Mouse (Mus musculus): ENCODE measurements around the gene Hmgb1.
A peak's percentile ranks its signal among the peaks of the same experiment; 100 is the strongest.

Hmgb1 gene

DNA sequence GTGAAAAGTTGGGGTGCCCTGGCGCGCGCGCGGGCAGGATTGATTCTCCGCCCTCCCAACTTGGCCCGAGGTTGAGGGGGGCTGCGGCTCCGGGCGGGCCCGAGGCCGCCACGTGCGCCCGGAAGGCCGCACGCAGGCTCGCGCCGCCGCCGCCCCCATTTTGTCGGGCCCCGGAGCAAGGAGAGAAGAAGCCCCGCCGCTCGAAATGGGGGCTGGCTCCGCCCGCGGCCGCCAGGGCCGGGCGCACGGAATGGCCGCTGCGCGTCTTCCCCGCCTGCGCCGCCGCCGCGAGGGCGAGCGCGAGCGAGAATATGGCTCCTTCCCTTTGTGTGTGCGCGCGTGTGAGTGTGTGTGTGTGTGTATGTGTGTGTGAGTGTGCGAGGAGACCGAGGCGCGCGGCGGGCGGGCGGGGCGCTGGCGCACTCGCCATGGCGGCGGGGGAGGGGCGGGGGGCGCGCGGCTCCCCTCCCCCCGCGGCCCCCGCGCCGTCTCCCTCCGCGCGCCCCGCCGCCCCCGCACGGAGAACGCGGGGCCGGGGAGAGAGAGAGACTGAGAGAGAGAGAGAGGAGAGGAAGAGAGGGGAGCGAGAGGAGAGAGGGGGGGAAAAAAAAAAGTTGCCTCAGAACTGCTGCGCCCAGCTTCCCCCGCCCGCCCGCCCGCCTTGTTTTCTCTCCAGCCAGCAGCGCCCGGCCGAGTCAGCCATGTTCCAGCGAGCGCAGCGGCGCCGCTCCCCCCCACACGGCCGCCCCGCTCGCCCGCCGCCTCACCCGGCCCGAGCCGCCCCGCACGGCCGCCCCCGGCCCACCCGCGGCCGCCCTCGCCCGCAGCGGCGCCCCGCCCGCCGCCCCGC, 132.5 kb downstream of the Hmgb1 start:
- DNase-seq, result peak; percentile 70 to 85

DNA sequence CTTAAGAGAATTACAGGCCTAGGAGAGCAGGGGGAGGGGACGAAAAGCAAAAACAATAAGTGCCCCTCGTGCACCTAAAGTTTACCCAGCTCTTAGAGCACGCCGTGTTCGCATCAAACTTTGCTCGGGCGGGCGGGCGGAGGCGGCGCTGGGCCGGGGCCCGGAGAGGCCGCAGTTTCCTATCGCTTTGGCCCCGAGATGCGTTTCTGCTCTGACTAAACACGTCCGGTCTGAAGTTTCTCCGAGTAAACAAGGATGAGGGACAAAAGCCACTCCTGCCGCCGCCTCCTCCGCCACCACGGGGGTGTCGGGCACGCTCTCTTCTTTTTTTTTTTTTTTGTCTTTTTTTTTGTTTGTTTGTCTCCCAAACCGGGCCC, 133.1 kb downstream of the Hmgb1 start:
- DNase-seq, result no peak

- no peak for DNase-seq
Measured at GRCm38 (mm10) chr5:149050588-149051160, 133.6 kb downstream of the Hmgb1 start.

DNA sequence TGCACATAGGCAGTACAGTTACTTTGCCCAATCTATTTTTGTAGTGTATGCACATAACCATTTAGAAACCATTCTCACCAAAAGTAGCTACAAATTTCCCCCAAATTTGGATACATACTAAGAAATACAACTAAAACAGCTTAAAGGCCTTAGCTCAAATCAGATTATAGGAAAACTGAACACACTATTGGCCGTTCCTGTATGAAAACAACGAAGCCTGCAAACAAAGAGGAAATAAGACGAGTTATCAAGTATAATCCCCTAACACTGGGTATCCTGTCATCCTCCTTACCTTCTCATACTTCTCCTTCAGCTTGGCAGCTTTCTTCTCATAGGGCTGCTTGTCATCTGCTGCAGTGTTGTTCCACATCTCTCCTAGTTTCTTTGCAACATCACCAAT, 134.9 kb downstream of the Hmgb1 start:
- no peak for DNase-seq

- DNase-seq, result no peak
Measured at GRCm38 (mm10) chr5:149048961-149049360, 135.3 kb downstream of the Hmgb1 start.

GRCm38 (mm10) chr5:149046650-149047049, 137.6 kb downstream of the Hmgb1 start:
- DNase-seq, result no peak

DNA sequence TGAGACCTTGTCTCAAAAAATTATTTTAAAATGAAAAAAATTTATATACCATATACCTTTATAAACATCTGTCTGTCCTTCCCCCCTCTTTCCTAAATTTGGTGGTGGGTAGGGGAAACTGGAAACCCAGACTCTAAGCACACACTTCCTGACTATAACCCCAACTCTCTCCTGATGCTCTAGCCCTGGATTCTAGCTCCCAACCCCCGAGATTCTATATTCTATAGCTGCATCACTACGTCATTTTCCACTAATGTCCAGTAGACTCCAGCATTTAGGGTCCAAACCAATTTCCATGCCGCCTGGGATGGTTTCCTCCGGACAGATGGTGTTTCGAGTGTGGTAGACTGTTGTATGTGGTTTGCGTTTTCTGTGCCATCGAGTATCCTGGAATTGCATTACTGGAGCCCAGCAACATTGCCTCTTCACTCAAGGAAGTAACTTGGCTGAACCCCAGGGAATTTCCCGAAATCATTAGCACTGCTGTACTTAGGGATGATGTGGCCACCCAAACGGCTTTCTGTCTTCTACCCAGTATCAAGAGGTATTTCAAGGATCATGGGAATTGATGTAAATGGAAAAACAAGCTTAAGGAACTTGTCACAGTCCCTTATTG, 138.7 kb downstream of the Hmgb1 start:
- DNase-seq, result no peak

- no peak for DNase-seq
Measured at GRCm38 (mm10) chr5:149045054-149045453, 139.2 kb downstream of the Hmgb1 start.

- DNase-seq, result no peak
Measured at GRCm38 (mm10) chr5:149044067-149044466, 140.2 kb downstream of the Hmgb1 start.

DNA sequence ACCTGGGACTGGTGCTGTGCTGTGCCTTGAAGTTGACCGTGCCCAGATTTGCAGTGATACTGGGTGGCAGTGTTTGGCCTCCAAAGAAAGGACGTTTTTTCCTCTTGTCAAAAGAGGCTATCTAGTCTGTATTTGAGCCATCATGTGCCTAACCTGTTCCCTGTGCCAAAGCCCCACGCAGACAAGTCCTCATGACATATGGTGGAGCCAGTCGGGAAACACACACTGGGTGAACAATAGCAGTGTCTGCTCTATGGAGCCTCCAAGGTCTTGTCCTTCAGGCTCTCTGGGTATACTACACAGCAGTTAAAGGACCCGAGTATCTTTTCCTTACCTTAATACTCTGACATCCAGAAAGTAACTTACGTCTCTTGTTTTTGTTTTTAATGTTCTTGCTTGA, 141.0 kb downstream of the Hmgb1 start:
- DNase-seq, result peak; percentile 25 to 56

GRCm38 (mm10) chr5:149039825-149040224, 144.5 kb downstream of the Hmgb1 start:
- no peak for DNase-seq

DNA sequence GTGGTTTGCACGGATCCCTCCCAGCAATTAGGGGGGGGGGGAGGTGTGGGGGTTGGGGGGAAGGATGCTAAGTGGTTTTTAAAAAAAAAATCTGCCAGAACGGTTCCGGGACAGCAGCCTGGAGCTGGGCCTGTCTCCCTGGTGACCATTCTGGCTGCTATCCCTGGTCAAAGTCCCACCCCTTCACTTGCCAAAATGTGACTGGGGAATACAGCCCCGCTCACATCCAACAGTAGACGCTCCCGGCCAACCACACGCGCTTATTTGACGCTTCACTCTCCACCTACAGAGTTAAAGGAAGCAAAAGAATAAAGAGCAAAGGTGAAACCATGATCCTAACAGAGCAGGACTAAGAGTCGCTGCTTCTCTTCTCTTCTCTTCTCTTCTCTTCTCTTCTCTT, 146.6 kb downstream of the Hmgb1 start:
- peak in 1 of 2 experiments; percentile 19 for DNase-seq

- no peak for DNase-seq
Measured at GRCm38 (mm10) chr5:149036920-149037319, 147.4 kb downstream of the Hmgb1 start.

GRCm38 (mm10) chr5:149032438-149032837, 151.9 kb downstream of the Hmgb1 start:
- no peak for DNase-seq

DNA sequence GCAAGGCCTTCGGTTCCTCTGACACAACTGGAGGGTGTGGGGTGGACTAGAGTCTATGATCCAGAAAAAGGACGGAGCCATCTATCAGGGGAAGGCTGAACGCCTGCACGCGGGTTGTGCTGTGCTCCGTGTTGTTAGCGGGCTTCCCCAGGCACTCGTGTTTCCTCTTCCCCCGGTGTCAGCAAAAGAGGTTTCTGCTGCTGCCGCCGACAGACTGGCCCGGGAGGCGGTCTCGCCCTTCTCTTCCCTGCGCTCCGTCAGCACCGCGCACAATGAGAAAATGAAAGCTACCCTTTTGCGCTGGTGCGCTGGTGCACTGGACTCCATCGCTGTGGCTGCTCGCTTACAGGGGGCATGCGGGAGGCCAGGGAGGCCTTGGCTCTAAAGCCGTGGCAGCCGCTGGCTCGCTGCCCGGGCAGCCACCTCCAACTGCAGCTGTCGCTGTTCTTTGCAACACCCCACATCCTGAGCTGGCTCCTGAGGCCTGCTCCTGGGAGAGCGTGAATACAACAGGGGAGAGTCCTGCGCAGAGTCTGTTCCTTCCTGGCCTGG, 153.0 kb downstream of the Hmgb1 start:
- peak; percentile 55 to 62 for DNase-seq

- no peak for DNase-seq
Measured at GRCm38 (mm10) chr5:149030103-149030502, 154.2 kb downstream of the Hmgb1 start.

- no peak for DNase-seq
Measured at GRCm38 (mm10) chr5:149028394-149028793, 155.9 kb downstream of the Hmgb1 start.

DNA sequence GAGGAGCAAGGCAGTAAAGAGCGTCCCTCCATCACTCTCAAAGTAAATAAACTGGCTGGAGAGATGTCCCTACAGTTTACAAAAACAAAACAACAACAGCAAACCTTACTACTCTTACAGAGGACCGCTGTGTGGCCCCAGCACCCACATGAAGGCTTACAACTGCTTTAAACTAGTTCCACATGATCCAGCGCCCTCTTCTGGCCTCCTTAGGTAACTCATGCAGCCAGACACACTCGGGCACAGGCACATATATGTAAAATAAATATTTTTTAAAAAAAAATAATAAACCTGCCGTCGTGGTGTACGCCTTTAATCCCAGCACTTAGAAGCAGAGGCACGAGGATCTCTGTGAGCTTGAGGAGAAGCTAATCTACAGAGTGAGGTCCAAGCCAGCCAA, 156.9 kb downstream of the Hmgb1 start:
- DNase-seq, result no peak

- DNase-seq, result no peak
Measured at GRCm38 (mm10) chr5:149021120-149021519, 163.2 kb downstream of the Hmgb1 start.

GRCm38 (mm10) chr5:149020681-149021062, 163.6 kb downstream of the Hmgb1 start:
- no peak for DNase-seq

- DNase-seq, result no peak
Measured at GRCm38 (mm10) chr5:149020059-149020680, 164.1 kb downstream of the Hmgb1 start.

GRCm38 (mm10) chr5:149017666-149018415, 166.4 kb downstream of the Hmgb1 start:
- no peak for DNase-seq

DNA sequence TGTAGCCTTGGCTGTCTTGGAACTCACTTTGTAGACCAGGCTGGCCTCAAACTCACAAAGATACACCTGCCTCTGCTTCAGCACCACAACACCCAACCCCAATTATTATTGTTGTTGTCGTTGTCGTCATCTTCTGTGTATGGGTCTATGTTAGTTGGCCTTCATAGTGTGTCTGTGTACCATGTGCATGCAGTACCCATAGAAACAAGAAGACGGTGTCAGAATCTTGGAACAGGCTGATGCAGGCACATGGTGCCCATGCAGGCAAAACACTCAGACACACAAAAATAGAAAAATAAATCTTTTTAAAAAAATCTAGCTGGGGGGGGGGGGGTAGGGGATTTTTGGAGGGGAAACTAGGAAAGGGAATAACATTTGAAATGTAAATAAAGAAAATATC, 167.1 kb downstream of the Hmgb1 start:
- DNase-seq, result no peak

Data from cerebellum, adult 18-20 months (tissue).